Mouse (Mus musculus): Measurements from ENCODE around the gene Slc29a2.
"Not testable (repeated sequence)": the region's sequence is repeated elsewhere in the genome, so short reads cannot be mapped to it uniquely, and the experiment has no call there.

Gene Slc29a2

DNA sequence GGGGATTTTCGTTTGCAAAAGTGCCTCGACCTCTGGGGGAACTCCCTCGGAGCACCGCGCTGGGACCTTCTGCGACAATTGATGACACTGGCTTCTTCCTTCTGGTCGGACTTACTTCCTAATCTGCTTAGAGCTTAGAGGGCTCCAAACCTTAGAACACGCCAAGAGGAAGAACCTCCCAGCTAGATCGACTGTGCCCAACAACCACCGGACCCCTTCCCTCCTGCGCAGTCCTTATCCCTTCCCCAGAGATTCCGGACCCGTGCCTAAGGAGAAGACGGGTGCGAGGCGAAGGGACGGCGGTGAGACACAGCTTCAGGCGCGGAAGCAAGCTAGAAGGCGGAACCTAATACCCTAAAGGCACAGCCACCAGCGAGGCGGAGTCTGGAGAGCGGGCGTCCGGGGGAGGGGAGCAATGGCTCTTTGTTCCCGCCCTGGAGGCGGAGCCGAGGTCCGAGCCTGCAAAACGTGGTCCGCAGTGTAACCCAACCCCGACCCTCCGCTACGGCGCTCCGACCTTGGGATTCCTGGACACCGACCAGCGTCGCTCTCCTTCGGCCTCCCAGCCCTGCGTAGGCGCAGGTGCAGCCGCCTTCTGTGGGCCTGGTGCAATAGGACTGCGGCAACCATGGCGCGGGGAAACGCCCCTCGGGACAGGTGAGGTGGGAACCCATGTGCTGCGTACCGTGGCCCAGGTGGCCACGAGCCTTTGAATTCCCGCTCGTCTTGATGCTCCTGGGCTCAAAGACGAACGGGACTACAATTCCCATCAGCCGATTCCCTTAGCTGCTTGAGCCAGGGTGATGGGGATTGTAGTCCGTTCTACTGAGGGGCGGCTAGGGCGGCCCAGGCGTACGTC lies at the start of gene Slc29a2:
Slc29a2 (plus strand) TSS at position 240 of the 859 bp plus-strand sequence.
- DNase-seq (ENCODE audit: inconsistent age in 2 of 2, low spot score in 1 of 2) = peak; percentile 96 to 98

DNA sequence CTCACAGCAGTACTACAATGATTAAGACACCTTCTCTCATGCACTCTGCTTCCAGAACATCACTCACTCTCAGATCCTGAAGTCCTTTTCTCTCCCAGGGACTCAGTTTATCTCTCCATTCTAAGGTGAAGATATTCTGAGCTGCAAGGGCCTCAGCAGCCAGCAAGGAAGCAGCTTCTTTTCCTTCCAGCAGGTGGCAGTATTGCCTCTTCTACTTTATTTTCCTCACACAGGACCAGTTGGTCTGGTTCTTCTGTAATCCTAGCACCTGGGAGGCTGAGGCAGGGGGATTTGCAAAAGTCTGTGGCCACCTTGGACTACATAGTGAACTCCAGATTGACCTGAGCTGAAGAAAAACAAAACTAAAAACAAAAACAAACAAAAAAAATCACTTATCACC lies 41.9 kb upstream of the Slc29a2 start:
- peak; percentile 42 to 86 for DNase-seq (ENCODE audit: inconsistent age in 2 of 2, low spot score in 1 of 2)

DNA sequence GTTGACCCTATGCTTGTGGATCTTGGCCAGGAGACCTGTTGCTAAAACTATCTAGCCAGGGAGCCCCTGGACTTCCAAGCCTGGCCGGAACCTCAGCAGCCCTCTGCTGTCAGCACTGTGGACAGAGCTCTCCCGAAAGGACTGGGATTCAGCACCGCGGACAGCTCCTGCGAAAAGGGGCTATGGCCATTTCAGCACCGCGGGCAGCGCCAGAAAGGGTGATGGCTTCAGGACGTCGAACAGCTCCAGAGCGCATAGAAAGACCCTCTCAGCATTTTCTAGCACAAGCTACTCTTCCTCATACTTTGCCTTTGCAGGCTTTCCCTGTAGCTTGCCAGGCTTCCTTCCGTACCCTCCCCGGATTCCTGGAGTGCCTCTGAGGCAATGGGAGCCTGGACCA lies 34.6 kb upstream of the Slc29a2 start:
- peak; percentile 87 to 96 for DNase-seq (ENCODE audit: inconsistent age in 2 of 2, low spot score in 1 of 2)

DNA sequence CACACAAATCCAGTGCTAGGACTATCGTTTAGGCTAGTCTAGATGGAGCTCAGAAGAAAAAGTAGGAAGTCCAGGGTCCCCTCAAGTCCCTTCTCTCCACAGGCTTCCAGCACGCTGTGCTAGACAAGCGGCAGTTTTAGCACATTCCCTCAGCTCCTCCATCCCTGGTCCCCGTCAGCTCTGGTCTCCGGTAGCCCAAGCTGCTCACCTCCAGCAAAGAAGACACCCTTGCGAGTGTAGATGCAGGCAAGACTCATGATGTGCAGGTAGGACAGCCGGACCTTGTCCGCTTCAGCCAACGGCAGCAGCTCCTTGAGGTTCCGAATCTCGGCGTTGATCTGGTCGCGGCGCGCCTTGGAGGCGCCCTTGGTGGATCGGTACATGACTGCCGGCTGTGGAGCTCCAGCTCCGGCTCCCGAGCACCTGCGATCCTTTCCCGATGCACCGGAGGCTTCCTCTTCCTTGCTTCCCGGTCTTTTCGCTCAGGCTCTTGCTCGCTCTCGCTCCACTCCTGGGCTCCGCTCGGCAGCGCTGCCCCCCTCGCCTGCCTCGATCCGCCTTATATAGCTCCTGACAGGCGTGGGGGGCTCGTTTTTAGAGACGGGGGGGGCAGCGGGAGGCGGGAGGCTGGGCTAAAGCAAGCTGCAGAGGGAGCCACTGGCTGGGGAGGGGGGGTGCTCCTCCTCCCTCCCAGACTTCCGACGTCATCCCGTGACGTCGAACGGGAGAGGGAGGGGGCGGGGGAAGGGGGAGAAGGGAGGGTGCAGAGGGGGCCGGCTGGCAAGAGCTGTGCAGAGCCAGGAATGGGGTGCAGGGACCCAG lies 34.0 kb upstream of the Slc29a2 start:
- no peak for DNase-seq (ENCODE audit: inconsistent age in 2 of 2, low spot score in 1 of 2)

DNA sequence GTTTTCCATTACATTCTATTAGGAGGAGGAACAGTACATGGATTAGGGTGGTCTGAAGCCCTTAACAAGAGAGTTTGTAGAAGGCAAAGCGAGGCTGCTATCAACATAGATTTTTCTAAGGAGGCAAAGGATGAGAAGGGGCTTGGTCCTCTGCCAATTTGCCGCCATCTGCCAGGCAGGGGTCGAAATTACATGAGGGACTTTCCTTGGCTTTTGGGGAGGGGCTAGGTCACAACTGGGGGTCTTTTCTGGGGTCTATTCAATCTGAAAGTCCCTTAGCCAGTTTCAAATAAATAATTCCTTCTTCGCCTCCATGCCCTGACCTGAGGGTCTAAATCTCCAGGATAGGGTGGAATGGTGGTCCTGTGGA lies 33.4 kb upstream of the Slc29a2 start, which contains the start of gene Npas4:
Npas4 (minus strand) TSS at position 61 of the 370 bp plus-strand sequence.
- no peak for DNase-seq (ENCODE audit: inconsistent age in 2 of 2, low spot score in 1 of 2)

DNA sequence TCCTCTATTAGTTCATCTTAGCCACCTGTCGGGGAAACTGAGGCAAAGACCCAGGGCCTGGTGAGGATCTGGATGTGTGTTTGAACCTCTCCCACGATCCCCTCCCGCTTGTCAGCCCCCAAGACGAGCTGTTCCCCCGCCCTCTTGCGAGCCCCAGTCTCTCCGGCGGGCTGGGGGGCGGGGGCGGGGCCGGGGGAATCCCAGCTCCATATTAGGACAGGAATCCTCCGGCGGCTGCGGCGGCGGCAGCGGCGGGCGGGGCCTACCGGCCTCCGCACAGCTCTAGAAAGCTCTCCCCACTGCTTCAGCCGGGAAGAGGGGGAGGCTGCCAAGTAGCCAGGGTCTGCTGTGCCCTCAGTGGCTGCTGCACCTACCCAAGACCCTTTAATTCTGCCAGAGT lies 32.9 kb upstream of the Slc29a2 start:
- DNase-seq (ENCODE audit: inconsistent age in 2 of 2, low spot score in 1 of 2) = no peak

DNA sequence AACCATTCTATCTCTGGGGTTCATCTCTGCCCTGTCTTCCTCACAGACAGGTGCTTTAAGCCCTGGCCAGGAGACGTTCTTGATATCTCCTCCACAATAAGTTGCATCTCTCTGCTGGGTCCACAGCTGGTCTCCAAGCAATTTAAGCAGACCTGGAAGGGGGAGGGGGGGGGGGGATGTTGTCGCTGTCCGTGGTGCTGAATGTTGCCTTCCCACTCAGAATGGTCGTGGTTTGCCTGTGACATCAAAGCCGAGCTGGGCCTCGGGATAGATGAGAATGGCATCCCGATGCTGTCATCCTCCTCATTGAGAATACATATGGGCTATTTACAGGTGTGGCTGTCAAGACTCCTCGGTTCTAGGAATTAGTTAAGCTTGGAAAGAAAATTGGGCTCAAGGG lies 31.3 kb upstream of the Slc29a2 start:
- DNase-seq (ENCODE audit: inconsistent age in 2 of 2, low spot score in 1 of 2) = no peak

DNA sequence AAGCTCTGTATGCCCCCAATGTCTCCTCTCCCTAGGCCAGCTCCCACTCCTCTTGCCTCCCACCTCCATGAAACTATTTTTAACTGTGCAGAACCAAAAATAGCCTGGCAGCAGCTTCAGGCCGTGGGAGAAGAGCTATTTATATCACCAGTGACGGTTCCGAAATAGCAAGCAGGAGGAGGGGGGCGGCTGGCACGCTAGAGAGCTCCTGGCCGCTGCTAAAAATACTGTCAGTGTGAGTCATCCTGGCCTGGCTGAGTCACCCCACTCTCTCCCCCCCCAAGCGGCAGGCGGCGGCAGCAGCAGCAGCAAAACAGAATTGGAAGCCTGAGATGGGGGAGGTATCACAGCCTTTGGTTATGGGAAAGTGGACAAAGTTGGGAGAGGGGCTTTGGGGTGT lies 30.8 kb upstream of the Slc29a2 start:
- DNase-seq (ENCODE audit: inconsistent age in 2 of 2, low spot score in 1 of 2) = peak; percentile 89 to 93

DNA sequence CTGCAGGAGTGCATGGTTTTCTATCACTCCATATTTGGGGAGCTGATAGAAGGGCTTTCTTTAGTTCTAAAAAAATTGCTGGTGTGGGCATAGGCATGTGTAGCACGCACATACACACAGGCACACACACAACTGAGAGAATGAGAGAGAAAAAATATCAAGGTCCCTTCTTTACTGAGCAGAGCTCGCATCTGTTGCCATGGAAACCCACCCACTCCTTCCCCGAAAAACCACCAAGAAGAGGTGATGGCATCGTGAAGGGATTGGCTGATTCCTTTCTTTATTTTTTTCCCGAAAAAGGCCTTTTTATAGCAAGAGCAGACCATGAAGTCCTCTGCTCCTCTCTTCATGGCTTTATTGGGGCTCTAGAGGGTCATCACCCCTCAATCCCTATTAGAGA lies 29.6 kb upstream of the Slc29a2 start:
- no peak for DNase-seq (ENCODE audit: inconsistent age in 2 of 2, low spot score in 1 of 2)

DNA sequence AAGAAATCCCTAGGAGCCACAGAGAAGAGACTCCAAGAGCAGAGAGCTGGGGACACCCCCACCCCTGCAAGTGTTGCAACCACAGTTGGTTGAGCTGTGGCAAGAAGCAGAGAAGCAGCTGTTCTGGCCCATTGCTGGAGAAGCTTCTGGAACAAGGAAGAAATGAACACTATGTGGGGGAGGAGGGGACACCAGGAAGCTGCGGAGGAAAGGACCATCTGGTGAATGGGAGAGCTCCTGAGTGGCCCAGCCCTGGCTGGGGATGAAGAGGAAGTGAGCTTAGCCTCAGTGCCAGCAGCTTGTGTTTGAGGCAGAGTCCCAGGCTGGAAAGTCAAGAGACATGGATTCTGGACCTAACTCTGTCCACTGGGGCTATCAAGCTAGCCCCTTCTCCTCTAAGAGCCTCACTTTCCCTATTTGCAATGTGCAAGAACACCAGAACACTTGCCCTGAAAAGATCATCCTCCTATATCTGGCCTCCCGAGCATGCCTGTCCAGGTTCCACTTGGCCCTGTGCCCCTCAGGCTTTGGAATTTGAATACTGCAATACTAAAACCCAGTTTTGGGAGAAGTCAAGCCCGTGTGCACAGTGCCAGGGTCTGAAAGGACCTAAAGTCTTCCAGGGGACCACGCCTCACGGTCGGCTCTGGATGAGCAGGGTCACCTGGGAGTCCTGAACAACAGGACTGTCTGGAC lies 24.1 kb upstream of the Slc29a2 start:
- DNase-seq (ENCODE audit: inconsistent age in 2 of 2, low spot score in 1 of 2) = no peak

DNA sequence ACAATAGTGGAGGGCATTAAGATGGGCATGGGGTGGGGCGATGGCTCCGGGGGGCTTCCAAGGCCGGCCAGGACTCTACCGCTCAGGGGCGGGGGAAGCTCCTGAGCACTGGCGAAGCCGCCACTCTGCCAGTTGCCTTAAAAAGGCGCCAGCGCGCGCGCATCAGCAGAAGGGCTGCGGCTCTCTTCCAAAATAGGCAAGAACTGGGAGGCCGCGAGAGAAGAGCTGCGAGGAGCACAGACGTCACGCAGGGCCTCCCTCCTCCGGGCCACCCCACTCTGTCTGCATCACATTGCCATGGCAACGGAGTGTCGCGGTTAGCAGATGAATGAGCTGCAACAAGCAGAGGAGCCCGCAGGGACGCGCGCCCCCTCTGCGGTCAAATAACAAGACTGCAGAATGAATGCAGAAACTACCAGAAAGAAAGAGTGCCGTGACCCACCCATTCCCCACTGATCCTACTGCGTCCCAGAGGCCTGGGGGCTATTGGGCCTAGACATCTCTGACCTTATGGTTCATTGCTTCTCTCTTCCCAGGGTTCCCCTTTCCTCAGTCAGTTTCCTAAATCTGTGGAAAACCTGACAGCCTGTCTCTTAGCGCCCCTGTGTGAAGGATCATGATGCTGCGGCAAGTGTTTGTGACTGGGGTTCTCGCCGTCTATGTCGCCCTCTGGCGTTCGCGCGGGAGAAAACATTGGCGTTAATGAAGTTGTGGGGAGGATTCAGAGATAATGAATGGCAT lies 21.8 kb upstream of the Slc29a2 start:
- peak; percentile 79 to 92 for DNase-seq (ENCODE audit: inconsistent age in 2 of 2, low spot score in 1 of 2)

DNA sequence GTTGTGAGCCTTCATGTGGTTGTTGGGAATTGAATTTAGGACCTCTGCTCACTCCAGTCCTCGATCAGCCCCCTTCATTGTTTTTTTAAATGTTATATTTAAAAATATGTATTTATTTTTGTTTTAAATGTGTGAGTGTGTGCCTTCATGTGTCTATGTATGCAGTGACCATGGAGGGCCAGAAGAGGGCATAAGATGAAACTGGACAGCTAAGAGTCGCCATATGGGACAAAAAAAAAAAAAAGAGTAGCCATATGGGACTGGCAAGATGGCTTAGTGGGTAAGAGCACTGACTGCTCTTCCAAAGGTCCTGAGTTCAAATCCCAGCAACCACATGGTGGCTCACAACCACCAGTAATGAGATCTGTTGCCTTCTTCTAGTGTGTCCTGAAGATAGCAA lies 20.0 kb upstream of the Slc29a2 start:
- not testable (repeated sequence) for DNase-seq (ENCODE audit: inconsistent age in 2 of 2, low spot score in 1 of 2)

DNA sequence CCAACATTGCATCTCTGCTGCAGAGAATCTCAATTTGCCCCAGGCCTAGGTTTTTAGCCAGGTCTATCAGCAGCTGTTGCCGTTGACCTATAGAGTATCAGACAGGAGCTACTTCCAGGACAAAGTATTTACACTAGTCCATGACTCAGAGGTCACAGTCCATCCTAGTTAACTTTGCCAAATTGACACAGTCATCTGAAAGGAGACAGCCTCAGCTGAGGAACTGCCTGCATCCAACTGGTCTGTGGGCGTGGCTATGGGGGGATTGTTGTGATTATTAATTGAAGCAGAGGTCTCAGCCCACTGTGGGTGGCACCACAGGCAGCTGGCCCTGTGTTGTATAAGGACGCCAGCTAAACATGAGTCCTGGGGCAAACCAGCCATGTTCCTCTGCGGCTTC lies 18.7 kb upstream of the Slc29a2 start:
- DNase-seq (ENCODE audit: inconsistent age in 2 of 2, low spot score in 1 of 2) = no peak

DNA sequence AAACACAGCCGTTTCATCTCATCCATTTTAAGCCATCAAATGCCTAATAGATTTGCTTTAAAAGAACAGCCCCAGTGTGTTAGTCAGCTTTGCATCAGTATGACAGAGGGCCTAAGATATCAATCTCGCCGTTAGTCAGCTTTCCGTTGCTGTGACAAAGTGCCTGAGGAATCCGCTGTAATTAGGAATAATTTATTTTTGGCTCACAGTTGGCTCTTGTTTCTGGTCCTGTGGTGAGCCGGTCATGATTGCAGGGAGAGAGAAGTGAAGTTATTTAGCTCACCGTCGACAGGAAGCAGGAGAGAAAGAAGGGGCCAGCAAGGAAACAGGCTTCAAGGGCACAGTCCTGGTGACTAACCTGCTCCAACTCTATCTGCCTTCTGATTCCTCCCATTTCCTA lies 10.5 kb upstream of the Slc29a2 start:
- no peak for DNase-seq (ENCODE audit: inconsistent age in 2 of 2, low spot score in 1 of 2)

DNA sequence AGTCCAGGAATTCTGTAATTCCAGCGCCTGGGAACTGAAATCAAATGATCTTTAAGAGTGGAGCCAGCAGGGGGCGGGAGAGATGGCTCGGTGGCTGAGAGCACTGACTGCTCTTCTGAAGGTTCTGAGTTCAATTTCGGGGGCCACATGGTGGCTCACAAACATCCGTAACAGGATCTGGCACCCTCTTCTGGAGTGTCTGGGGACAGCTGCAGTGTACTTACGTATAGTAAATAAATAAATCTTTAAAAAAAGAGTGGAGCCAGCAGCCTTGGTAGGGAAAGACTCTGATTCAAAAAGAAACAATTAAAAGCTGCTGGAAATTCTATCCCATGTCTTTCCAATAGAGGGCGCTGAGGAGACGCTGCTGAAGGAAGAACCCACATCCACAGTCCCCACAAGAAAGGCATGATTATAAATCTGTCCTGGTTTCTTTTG lies 8.7 kb upstream of the Slc29a2 start:
- DNase-seq (ENCODE audit: inconsistent age in 2 of 2, low spot score in 1 of 2) = peak in 1 of 2 experiments; percentile 75

DNA sequence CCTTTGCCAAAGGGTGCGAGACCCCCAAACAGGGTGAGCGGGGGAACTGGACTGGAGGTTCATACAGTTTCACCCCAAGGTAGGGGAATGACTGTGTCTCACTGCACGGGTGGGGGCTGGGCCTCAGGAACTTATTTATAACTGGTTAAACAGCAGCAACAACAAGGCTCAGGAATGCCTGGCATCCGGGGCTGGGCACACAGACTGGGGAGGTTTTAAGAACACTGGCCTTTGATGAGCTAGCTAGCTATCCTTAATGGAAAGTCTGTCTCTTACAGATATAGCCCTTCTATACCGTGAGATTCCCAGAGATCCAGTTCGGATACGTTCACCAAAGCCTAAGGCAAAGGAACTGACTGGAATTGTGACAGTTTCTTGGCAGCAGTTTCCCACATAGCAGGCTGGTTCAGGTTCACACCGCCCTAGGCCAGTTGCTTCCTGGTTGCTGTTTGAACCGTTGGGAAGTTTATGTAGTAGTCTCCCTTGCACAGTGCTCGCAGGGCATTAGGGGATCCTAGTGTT lies 7.4 kb upstream of the Slc29a2 start:
- no peak for DNase-seq (ENCODE audit: inconsistent age in 2 of 2, low spot score in 1 of 2)

DNA sequence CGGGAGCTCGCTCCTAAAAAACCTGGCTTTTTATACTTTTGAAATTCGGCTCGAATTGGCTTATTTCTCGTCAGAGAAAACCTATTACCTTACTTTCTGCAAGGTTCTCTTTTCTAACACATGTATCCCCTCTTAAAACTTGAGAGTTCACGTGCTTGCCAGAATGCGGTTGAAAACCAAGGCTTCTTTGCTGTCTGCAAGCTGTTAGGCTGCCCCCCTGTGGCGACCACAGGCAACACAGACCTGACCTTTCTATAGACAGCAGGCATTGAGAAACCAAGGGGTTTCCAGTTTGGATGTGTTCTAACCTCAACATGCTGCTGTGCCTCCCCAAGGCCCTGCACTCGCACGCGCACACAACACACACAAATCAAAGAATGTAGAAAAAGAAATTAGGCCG lies 6.9 kb upstream of the Slc29a2 start:
- peak; percentile 57 to 87 for DNase-seq (ENCODE audit: inconsistent age in 2 of 2, low spot score in 1 of 2)

DNA sequence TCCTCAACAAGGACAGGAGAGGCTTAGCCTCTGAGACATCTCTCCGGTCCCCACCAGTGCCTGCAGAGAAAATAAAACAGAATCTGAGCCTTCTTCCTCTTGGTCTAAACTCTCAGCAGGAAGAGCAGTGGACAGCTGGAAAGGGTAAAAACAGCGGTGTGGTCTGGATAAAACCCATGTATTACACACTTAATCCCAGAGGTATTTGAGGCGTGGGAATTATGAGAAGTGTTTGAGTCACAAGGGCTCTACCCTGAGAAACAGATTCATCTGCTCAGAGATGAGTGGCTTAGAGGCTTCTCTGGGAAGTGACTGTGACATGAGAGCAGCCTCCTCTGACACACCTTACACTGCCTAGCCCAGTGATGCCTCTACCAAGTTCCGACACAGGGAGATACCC lies 6.0 kb upstream of the Slc29a2 start:
- DNase-seq (ENCODE audit: inconsistent age in 2 of 2, low spot score in 1 of 2) = no peak

DNA sequence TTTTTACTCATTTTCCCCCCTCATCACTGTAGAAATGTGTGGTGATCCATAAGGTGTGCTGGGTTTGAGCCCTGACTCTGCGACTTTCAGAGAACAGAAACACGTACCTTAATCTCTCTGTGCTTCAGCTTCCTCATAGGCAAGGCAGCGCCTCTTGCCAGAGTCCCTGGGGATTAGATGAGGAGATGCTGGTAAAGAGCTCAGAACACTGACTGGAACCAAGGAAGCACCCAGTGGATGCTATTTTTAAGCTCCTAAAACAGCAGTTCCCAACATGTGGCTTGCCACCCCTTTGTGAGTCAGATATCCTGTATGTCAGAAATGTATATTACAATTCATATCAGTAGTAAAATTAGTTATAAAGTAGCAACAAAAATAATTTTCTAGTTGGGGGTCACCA lies 5.5 kb upstream of the Slc29a2 start:
- no peak for DNase-seq (ENCODE audit: inconsistent age in 2 of 2, low spot score in 1 of 2)

DNA sequence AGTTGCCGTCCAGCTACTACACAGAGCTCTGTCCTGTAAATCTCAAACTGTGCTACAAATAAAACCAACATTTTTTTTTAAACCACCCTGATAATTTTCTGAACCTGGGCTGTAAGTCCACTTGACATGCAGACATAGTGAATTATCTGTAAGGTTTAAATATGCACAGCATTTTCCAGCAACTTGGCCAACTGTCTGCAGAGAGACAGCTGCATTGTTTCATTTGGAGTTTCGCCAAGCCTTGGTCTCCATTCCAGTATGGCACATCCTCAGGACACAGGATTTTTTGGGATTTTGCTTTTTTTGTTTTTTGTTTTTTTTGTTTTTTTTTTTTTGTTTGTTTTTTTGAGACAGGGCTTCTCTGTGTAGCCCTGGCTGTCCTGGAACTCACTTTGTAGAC lies 2.2 kb upstream of the Slc29a2 start:
- DNase-seq (ENCODE audit: inconsistent age in 2 of 2, low spot score in 1 of 2) = no peak

DNA sequence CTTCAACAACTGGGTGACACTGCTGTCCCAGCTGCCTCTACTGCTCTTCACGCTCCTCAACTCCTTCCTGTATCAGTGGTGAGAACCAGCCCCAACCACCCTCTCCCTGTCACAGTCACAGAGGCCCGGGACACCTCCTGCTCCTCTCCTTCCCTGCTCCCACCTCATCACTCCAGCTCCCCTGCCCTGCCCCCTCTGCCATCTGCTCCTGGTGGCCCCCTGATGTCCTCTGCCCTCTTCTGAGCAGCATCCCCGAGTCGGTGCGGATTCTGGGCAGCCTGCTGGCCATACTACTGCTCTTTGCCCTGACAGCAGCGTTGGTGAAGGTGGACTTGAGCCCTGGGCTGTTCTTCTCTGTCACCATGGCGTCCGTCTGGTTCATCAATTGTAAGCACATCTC lies 2.5 kb downstream of the Slc29a2 start:
- DNase-seq (ENCODE audit: inconsistent age in 2 of 2, low spot score in 1 of 2) = peak in 1 of 2 experiments; percentile 30

Measured in adrenal gland, adult (tissue).